Mouse (Mus musculus): ENCODE measurements at regions not wholly inside any gene's neighbourhood (a gene's known extent, or its start where the extent isn't known, plus 50 kb on each side); places are given as distances from the start of the nearest gene placed in this dataset.

- Histone ChIP-seq H3K9me3 (no peaks in the 10 kb centered on the region), H3K4me3 (no peak overlapping the region), H3K27ac (replicated peaks) (no peak overlapping the region), H3K4me1 (replicated peaks) (no peaks in the 10 kb centered on the region), H3K27me3 (no peaks in the 10 kb centered on the region), H3K36me3 (no peaks in the 10 kb centered on the region), H3K4me2 (no peak overlapping the region), H3K9ac (no peak overlapping the region)
- 22% methylated on average over 4 of the region's 4 CpGs for WGBS
- no peak for ATAC-seq (ENCODE audit: low FRiP score, low read depth)
Observed at GRCm38 (mm10) chr8:53749263-53749662, 110.4 kb upstream of the Neil3 start.

- Histone ChIP-seq H3K9me3 (no peaks in the 10 kb centered on the region), H3K4me1 (replicated peaks) (no peaks in the 10 kb centered on the region), H3K27ac (replicated peaks) (no peak overlapping the region), H3K4me3 (no peak overlapping the region), H3K9ac (no peak overlapping the region), H3K36me3 (no peaks in the 10 kb centered on the region), H3K4me2 (no peak overlapping the region), H3K27me3 (no peaks in the 10 kb centered on the region)
- no peak for ATAC-seq (ENCODE audit: low FRiP score, low read depth)
Observed at GRCm38 (mm10) chr8:53769211-53769610, 130.3 kb upstream of the Neil3 start.

DNA sequence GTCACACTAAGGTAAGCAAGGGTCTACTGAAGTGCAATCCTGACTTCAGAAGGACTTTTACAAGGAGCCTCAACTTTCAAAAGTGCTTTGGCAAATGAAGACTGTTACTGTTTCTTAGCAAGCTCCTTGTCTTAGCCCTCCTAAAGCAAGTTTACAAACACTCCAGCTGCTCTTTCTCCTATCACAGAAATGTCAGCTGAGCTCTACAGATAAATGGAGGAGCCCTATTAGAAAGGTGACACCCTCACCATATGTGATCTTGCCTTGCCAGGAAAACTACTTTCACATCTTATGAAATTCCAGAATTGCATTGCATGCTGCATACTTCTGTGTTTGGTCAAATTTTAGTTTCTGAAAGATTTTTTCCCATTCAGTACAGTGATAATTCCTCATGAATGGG, 136.6 kb upstream of the Neil3 start:
- H3K36me3 ChIP-seq: no peaks in the 10 kb centered on the region

GRCm38 (mm10) chr8:53780886-53781285, 142.0 kb upstream of the Neil3 start:
- Histone ChIP-seq H3K36me3 (no peaks in the 10 kb centered on the region), H3K4me1 (replicated peaks) (no peaks in the 10 kb centered on the region), H3K4me3 (no peak overlapping the region), H3K27ac (replicated peaks) (no peak overlapping the region), H3K9me3 (no peaks in the 10 kb centered on the region), H3K4me2 (no peak overlapping the region), H3K27me3 (no peaks in the 10 kb centered on the region), H3K9ac (no peak overlapping the region)
- no peak for ATAC-seq (ENCODE audit: low FRiP score, low read depth)
- 81% methylated on average over 2 of the region's 2 CpGs for WGBS

More for the DNA sequence above, 136.6 kb upstream of the Neil3 start:
- H3K4me3 ChIP-seq: no peak overlapping the region
- no peak overlapping the region for H3K4me2 ChIP-seq
- no peaks in the 10 kb centered on the region for H3K4me1 ChIP-seq (replicated peaks)
- no peak for ATAC-seq (ENCODE audit: low FRiP score, low read depth)
- no peak overlapping the region for H3K27ac ChIP-seq (replicated peaks)
- no peaks in the 10 kb centered on the region for H3K27me3 ChIP-seq
- H3K9me3 ChIP-seq: no peaks in the 10 kb centered on the region
- no peak overlapping the region for H3K9ac ChIP-seq

GRCm38 (mm10) chr8:53781885-53782284, 143.0 kb upstream of the Neil3 start:
- no peak overlapping the region for H3K4me2 ChIP-seq
- H3K27me3 ChIP-seq: no peaks in the 10 kb centered on the region
- H3K4me3 ChIP-seq: no peak overlapping the region
- H3K9me3 ChIP-seq: no peaks in the 10 kb centered on the region
- 60% methylated on average over 4 of the region's 4 CpGs for WGBS
- H3K9ac ChIP-seq: no peak overlapping the region
- ATAC-seq (ENCODE audit: low FRiP score, low read depth): no peak
- H3K36me3 ChIP-seq: no peaks in the 10 kb centered on the region
- H3K4me1 ChIP-seq (replicated peaks): no peaks in the 10 kb centered on the region
- no peak overlapping the region for H3K27ac ChIP-seq (replicated peaks)

- H3K27ac ChIP-seq (replicated peaks): no peak overlapping the region
- H3K9me3 ChIP-seq: no peaks in the 10 kb centered on the region
- no peak overlapping the region for H3K4me2 ChIP-seq
- H3K4me1 ChIP-seq (replicated peaks): no peaks in the 10 kb centered on the region
- no peaks in the 10 kb centered on the region for H3K27me3 ChIP-seq
- H3K36me3 ChIP-seq: no peaks in the 10 kb centered on the region
- no peak for ATAC-seq (ENCODE audit: low FRiP score, low read depth)
- no peak overlapping the region for H3K4me3 ChIP-seq
- no peak overlapping the region for H3K9ac ChIP-seq
- 92% methylated on average over 1 of the region's 1 CpGs for WGBS
Observed at GRCm38 (mm10) chr8:53788202-53788601, 149.3 kb upstream of the Neil3 start.

DNA sequence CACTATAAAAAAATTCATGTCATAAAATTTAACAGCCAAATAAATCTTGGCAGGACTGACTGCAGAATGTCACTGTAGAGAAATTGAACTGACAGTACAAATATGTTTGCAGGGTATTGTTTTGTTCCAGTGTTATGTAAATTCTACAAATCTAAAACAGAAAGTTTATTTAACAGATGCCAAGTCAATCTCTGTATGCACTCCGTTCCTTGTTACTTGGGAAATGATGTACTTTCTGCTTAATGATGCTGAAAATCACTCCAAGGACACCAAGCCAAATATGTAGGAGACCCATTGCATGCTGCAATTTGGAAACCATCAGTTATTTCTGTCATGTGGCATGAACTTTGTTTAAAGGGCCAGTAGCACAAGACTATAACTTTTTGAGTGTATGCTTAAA, 182.3 kb upstream of the Neil3 start:
- Histone ChIP-seq H3K27me3 (no peaks in the 10 kb centered on the region), H3K4me3 (no peak overlapping the region), H3K9ac (no peak overlapping the region), H3K9me3 (no peaks in the 10 kb centered on the region), H3K4me1 (replicated peaks) (no peaks in the 10 kb centered on the region), H3K4me2 (no peak overlapping the region), H3K27ac (replicated peaks) (no peak overlapping the region), H3K36me3 (no peaks in the 10 kb centered on the region)
- ATAC-seq (ENCODE audit: low FRiP score, low read depth): peak; percentile 45; the same call in 1 of the 2 replicates
- 23% methylated on average over 1 of the region's 1 CpGs for WGBS

DNA sequence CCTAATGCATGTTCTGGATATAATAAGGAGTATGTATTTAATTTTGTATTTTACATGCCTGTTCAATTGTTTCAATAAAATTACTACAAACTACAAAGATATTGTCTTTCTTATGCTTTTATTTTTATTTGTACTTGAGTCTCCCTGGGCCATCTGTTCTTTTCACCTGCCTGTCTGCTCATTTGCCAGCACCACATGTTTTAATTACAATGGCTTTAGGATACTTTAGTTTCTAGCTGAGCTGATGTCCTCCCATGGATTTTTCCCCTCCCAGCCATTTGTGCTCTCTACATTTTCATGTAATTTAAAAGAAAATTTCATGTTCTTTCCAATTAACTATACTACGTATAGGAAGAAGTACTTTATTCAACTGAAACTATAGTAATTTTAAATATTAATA, 188.5 kb upstream of the Neil3 start:
- no peak for ATAC-seq (ENCODE audit: low FRiP score, low read depth)
- Histone ChIP-seq H3K4me3 (no peak overlapping the region), H3K4me1 (replicated peaks) (no peaks in the 10 kb centered on the region), H3K36me3 (no peaks in the 10 kb centered on the region), H3K9ac (no peak overlapping the region), H3K27me3 (no peaks in the 10 kb centered on the region), H3K27ac (replicated peaks) (no peak overlapping the region), H3K9me3 (no peaks in the 10 kb centered on the region), H3K4me2 (no peak overlapping the region)
- 82% methylated on average over 1 of the region's 1 CpGs for WGBS

DNA sequence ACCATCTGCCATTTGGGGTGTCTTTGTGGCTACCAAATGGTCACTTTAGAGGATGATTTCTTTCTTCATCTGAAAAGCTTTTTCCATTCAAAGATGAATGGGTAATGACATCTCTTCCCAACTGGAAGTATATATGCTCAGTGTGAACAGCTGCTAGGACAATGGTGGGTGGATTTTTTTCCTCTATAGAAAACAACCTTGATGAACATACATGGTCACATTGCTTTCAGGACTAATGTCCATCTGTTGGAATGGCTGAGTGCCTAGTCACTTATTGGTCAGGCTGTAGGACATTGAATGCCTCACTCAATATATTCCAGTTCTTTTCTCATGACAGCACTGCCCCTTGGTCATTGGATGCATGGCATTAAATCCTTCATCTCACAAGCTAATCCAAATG, 209.0 kb upstream of the Neil3 start:
- H3K4me2 ChIP-seq: no peak overlapping the region
- no peak overlapping the region for H3K4me3 ChIP-seq
- H3K27me3 ChIP-seq: no peaks in the 10 kb centered on the region
- no peak for ATAC-seq (ENCODE audit: low FRiP score, low read depth)
- no peaks in the 10 kb centered on the region for H3K36me3 ChIP-seq
- H3K9ac ChIP-seq: no peak overlapping the region
- H3K4me1 ChIP-seq (replicated peaks): no peaks in the 10 kb centered on the region
- H3K27ac ChIP-seq (replicated peaks): no peak overlapping the region
- no peaks in the 10 kb centered on the region for H3K9me3 ChIP-seq

DNA sequence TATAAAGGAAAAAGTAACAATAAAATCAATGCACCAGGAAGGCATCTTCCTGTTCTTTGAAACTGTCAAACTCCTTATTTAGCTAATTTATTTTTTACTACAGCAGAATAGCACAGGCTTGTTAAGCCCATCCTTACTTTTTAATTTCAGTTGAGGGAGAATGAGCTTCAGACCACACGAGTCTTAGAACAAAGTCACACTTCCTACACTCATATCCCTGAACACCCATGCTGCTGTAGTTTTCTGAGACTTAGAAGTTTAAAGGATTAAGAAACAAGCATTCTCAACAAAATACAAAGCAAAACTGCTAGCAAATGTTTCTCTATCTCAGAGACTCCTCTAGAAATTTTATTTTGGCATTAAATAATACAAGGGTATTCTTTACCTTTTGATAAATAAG, 208.8 kb upstream of the Vegfc start:
- 60% methylated on average over 1 of the region's 1 CpGs for WGBS
- ATAC-seq (ENCODE audit: low FRiP score, low read depth): no peak

DNA sequence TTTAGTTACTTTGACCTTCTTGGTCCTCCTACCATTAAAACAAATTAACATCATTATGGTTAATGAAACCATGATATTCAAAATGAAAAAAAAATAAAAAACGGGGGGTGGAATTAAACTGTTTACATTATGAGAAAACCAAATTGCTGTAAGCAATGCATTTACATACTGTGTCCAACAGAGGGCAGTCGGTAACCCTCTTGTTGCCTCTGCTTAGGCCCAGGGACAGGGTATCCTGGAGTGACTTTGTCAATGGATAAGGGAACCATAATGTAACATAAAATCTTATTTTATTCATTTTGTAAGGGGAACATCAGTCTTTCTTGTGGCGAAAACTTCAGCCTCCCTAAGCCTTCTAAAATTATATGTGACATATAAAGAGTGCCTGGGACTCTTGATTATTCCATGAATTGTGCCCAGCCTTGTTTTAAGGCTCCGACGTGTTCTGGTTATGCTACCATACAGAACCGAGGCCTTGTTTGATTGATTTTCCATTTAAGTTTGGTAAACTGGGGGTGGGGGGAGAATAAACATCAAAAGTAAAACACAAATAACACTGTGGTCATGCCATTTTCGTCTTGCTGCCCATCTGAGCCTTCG, 207.3 kb upstream of the Vegfc start:
- no peak overlapping the region for H3K27ac ChIP-seq (replicated peaks)
- no peak overlapping the region for H3K4me3 ChIP-seq
- ATAC-seq (ENCODE audit: low FRiP score, low read depth): no peak
- H3K9me3 ChIP-seq: no peaks in the 10 kb centered on the region
- no peaks in the 10 kb centered on the region for H3K27me3 ChIP-seq
- H3K4me1 ChIP-seq (replicated peaks): no peaks in the 10 kb centered on the region
- H3K36me3 ChIP-seq: no peaks in the 10 kb centered on the region
- H3K4me2 ChIP-seq: no peak overlapping the region
- H3K9ac ChIP-seq: no peak overlapping the region
- 64% methylated on average over 8 of the region's 8 CpGs for WGBS

More for the DNA sequence above, 208.8 kb upstream of the Vegfc start:
- Histone ChIP-seq H3K4me2 (no peak overlapping the region), H3K4me1 (replicated peaks) (no peaks in the 10 kb centered on the region), H3K9ac (no peak overlapping the region), H3K4me3 (no peak overlapping the region), H3K27me3 (no peaks in the 10 kb centered on the region), H3K36me3 (no peaks in the 10 kb centered on the region), H3K27ac (replicated peaks) (no peak overlapping the region), H3K9me3 (no peaks in the 10 kb centered on the region)

DNA sequence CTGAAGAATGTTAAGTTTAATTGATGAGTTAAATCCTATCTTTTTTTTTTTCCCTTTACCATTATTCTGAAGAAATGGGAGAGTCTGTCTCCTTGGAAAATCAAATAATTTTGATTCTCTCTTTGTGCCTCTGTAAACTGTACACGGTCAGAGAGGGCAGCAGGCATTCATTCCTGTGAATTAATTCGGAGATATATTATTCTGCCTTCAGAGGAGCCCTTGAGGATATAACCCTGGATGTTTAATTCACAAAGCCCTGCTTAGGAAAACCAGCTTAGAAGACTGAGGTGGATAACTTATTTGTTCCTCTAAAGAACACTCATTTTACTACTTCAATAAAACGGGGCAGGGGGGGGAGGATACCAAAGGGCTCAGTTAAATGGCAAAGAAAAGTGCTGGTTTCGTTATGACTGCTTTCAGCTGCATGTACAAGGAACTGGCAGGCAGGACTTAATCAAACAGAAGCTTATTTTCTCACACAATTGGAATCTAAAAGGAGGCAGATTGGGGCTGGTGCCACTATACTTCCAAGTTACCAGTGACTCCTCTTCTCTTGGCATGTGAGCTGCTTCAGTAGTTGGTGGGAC, 205.3 kb upstream of the Vegfc start:
- Histone ChIP-seq H3K36me3 (no peaks in the 10 kb centered on the region), H3K4me1 (replicated peaks) (no peaks in the 10 kb centered on the region), H3K9ac (no peak overlapping the region), H3K27ac (replicated peaks) (no peak overlapping the region), H3K9me3 (no peaks in the 10 kb centered on the region), H3K4me3 (no peak overlapping the region), H3K4me2 (no peak overlapping the region), H3K27me3 (no peaks in the 10 kb centered on the region)
- WGBS: 52% methylated on average over 4 of the region's 4 CpGs
- no peak for ATAC-seq (ENCODE audit: low FRiP score, low read depth)

DNA sequence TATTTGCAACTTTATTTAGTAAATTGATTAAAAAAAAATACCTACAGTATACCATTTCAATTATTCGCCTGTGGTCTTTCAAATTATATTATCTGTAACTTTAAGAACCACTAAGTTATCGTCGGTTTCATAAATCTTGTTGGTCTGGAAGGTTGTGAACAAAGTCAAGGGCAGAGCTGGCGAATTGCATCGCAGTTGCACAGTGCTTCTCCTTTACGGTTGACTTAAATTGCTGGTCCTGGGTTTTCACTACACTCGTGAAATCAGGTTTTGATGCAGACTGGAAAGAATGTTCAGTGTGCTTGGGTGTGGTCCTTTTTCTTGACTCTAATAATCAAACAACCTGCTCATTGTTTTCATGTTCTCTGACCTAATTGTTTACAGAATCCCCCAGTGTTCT, 198.6 kb upstream of the Vegfc start:
- Histone ChIP-seq H3K9ac (no peak overlapping the region), H3K27ac (replicated peaks) (no peak overlapping the region), H3K27me3 (no peaks in the 10 kb centered on the region), H3K36me3 (no peaks in the 10 kb centered on the region), H3K9me3 (no peaks in the 10 kb centered on the region), H3K4me3 (no peak overlapping the region), H3K4me2 (no peak overlapping the region), H3K4me1 (replicated peaks) (no peaks in the 10 kb centered on the region)
- no peak for ATAC-seq (ENCODE audit: low FRiP score, low read depth)
- WGBS: 88% methylated on average over 7 of the region's 7 CpGs
